Mouse (Mus musculus) WW6 (cell line): ENCODE data around the gene Olfr1555-ps1.
A peak's percentile ranks its signal among the peaks of the same experiment; 100 is the strongest.
"Not testable (repeated sequence)": the region's sequence is repeated elsewhere in the genome, so short reads cannot be mapped to it uniquely, and the experiment has no call there.

Source experiments
- DNase-seq: peaks from one replicate; pipeline ENCODE4 v3.0.0-alpha.2; 2013; ENCODE audit warnings: low read depth, low spot score

The Olfr1555-ps1 gene

GRCm38 (mm10) chr19:12170062-12170599, at the start of gene Olfr1555-ps1:
Gene Olfr1555-ps1 (minus strand): TSS chr19:12170112.
- DNase-seq, result not testable (repeated sequence)

GRCm38 (mm10) chr19:12200334-12200733, 30.4 kb upstream of the Olfr1555-ps1 start, which contains the start of gene Olfr1431:
Gene Olfr1431 (plus strand): TSS chr19:12200634.
- no peak for DNase-seq

- DNase-seq, result peak; percentile 46
Observed at GRCm38 (mm10) chr19:12199076-12199475, 29.2 kb upstream of the Olfr1555-ps1 start.

GRCm38 (mm10) chr19:12175431-12175830, 5.5 kb upstream of the Olfr1555-ps1 start:
- not testable (repeated sequence) for DNase-seq

GRCm38 (mm10) chr19:12145452-12145851, 24.5 kb downstream of the Olfr1555-ps1 start:
- no peak for DNase-seq

- DNase-seq, result no peak
Observed at GRCm38 (mm10) chr19:12143356-12143755, 26.6 kb downstream of the Olfr1555-ps1 start.

GRCm38 (mm10) chr19:12134289-12134688, 35.6 kb downstream of the Olfr1555-ps1 start:
- no peak for DNase-seq

GRCm38 (mm10) chr19:12123103-12123502, 46.8 kb downstream of the Olfr1555-ps1 start, which contains the start of gene Olfr76:
Gene Olfr76 (minus strand): TSS chr19:12123203.
- DNase-seq, result no peak

GRCm38 (mm10) chr19:12116464-12116863, 53.4 kb downstream of the Olfr1555-ps1 start:
- no peak for DNase-seq

- no peak for DNase-seq
Observed at GRCm38 (mm10) chr19:12115797-12116196, 54.1 kb downstream of the Olfr1555-ps1 start, which contains the start of gene Olfr1428. Gene Olfr1428 (minus strand): TSS chr19:12115897.
